Mouse (Mus musculus) left cerebral cortex, postnatal 36 days (tissue): Measurements from ENCODE around the gene Hsph1. TPM values are rescaled to one million over a fixed set of nuclear protein-coding genes. Genes with fewer than 3 reads are reported as not detected.

ENCODE experiments used
- total RNA-seq, 2 experiments: library from RNA; stranded (reverse); gene quantifications; 2 replicates each; pipeline ENCODE4 v1.2.3; 2021

Hsph1 gene
- total RNA-seq, 2 experiments from 2014 or later, result 322 to 355 TPM

Other genes with a start within 250 kb of the Hsph1 start
- gene Medag, start 224.6 kb downstream of the Hsph1 start, total RNA-seq, result 10 to 100 TPM; 14.5 to 16.5 TPM
- gene Tex26, start 196.7 kb downstream of the Hsph1 start, total RNA-seq, result under 1 TPM; 0.41 to 0.59 TPM
- 1 to 10 TPM in 1 of 2 experiments, under 1 TPM in 1; 0.91 to 1.7 TPM for gene Wdr95, start 107.7 kb downstream of the Hsph1 start, total RNA-seq
- 10 to 100 TPM; 13.5 to 14.7 TPM for gene B3glct, start 41.9 kb upstream of the Hsph1 start, total RNA-seq